Mouse (Mus musculus): ENCODE measurements at regions not wholly inside any gene's neighbourhood (a gene's known extent, or its start where the extent isn't known, plus 50 kb on each side); places are given as distances from the start of the nearest gene placed in this dataset.
A peak's percentile ranks its signal among the peaks of the same experiment; 100 is the strongest.
"Not testable (repeated sequence)": the region's sequence is repeated elsewhere in the genome, so short reads cannot be mapped to it uniquely, and the experiment has no call there.

- H3K4me1 ChIP-seq (ENCODE audit: control insufficient read depth, insufficient read depth, low read length) = no peaks in the 10 kb centered on the region
- no peak overlapping the region for H3K4me3 ChIP-seq (ENCODE audit: insufficient read depth, low read length)
- no peak for TF ChIP-seq POLR2A (IDR thresholded peaks at IDR 0.05; ENCODE audit: borderline replicate concordance, low read depth, low read length)
- TF ChIP-seq CTCF (IDR thresholded peaks at IDR 0.05; ENCODE audit: low read depth, low read length) = no peak
- no peak overlapping the region for H3K27ac ChIP-seq (ENCODE audit: insufficient read depth, low read depth, low read length)
Measured at GRCm38 (mm10) chr7:60293556-60293955, 153.5 kb upstream of the Snrpn start.

GRCm38 (mm10) chr7:60244187-60244866, 104.3 kb upstream of the Snrpn start:
- not testable (repeated sequence) for H3K27ac ChIP-seq (ENCODE audit: insufficient read depth, low read depth, low read length)
- peak overlapping the region; percentile 49 for H3K4me3 ChIP-seq (ENCODE audit: insufficient read depth, low read length)

GRCm38 (mm10) chr7:60243746-60244145, 103.7 kb upstream of the Snrpn start:
- peak overlapping the region; percentile 49; the same call in 1 of the 2 replicates for H3K4me3 ChIP-seq (ENCODE audit: insufficient read depth, low read length)
- not testable (repeated sequence) for H3K27ac ChIP-seq (ENCODE audit: insufficient read depth, low read depth, low read length); H3K4me1 ChIP-seq (ENCODE audit: control insufficient read depth, insufficient read depth, low read length)

More at GRCm38 (mm10) chr7:60244187-60244866, 104.3 kb upstream of the Snrpn start:
- H3K4me1 ChIP-seq (ENCODE audit: control insufficient read depth, insufficient read depth, low read length) = not testable (repeated sequence)

- not testable (repeated sequence) for H3K4me1 ChIP-seq (ENCODE audit: control insufficient read depth, insufficient read depth, low read length); H3K4me3 ChIP-seq (ENCODE audit: insufficient read depth, low read length); H3K27ac ChIP-seq (ENCODE audit: insufficient read depth, low read depth, low read length)
Measured at GRCm38 (mm10) chr7:60238595-60239195, 98.7 kb upstream of the Snrpn start.

GRCm38 (mm10) chr7:60216358-60217273, 76.6 kb upstream of the Snrpn start:
- H3K27ac ChIP-seq (ENCODE audit: insufficient read depth, low read depth, low read length); H3K4me3 ChIP-seq (ENCODE audit: insufficient read depth, low read length); H3K4me1 ChIP-seq (ENCODE audit: control insufficient read depth, insufficient read depth, low read length): not testable (repeated sequence)
